Mouse (Mus musculus): ENCODE measurements at regions not wholly inside any gene's neighbourhood (a gene's known extent, or its start where the extent isn't known, plus 50 kb on each side); places are given as distances from the start of the nearest gene placed in this dataset.

GRCm38 (mm10) chr7:138488201-138488720, 90.7 kb upstream of the Tcerg1l start:
- TF ChIP-seq MYOD1 (IDR thresholded peaks at IDR 0.05; ENCODE audit: control insufficient read depth, insufficient read length, low read depth) (no peak), CTCF (IDR thresholded peaks at IDR 0.05; ENCODE audit: control insufficient read depth, insufficient read depth, insufficient read length) (no peak), MYOG (IDR thresholded peaks at IDR 0.05; ENCODE audit: control insufficient read depth, extremely low read depth, insufficient read length) (no peak), USF1 (IDR thresholded peaks at IDR 0.05; ENCODE audit: low read depth) (no peak), FOSL1 (IDR thresholded peaks at IDR 0.05; ENCODE audit: insufficient read depth, low read length, poor library complexity, severe bottlenecking) (no peak), CEBPB (IDR thresholded peaks at IDR 0.05; ENCODE audit: low read depth) (no peak), MAX (IDR thresholded peaks at IDR 0.05) (no peak)
- H3K36me3 ChIP-seq (ENCODE audit: control insufficient read depth, insufficient read depth) = no peaks in the 10 kb centered on the region
- H3ac ChIP-seq (ENCODE audit: control insufficient read depth, insufficient read length, low read depth) = no peak overlapping the region
- no peak overlapping the region for H3K4me3 ChIP-seq (ENCODE audit: insufficient read depth, poor library complexity, severe bottlenecking)
- H3K27me3 ChIP-seq (ENCODE audit: control insufficient read depth, insufficient read depth, insufficient read length) = no peaks in the 10 kb centered on the region
- no peaks in the 10 kb centered on the region for H3K79me2 ChIP-seq (ENCODE audit: control insufficient read depth, insufficient read depth)
- no peaks in the 10 kb centered on the region for H3K79me3 ChIP-seq (ENCODE audit: low read depth)

DNA sequence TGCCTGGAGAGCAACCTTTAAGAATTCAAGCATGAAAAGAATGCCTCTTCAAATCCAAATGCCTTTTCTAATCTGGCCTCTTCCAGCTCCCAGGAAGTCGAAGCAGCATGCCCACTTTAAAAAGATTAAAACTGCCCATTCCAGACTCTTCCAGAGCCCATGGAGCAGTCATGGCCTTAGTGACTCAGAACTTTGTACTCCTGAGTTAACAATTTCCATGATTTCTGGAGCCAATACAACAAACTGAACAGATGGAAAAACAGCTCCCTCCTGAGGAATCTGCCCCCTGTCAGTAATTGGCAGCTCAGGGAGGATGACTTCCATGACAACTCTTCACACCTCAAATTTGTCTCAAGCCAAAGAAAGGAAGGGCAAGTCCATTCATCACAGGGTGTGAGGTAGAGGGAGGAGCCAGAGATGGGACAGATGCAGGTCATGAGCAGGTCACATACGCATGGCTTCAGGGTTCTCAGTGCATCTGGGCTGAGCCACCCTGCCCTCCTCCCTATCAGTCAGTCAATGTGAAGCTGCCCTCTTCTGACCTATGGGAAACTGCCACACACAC, 75.4 kb upstream of the Tcerg1l start:
- TF ChIP-seq FOSL1 (IDR thresholded peaks at IDR 0.05; ENCODE audit: insufficient read depth, low read length, poor library complexity, severe bottlenecking) (no peak), MYOD1 (IDR thresholded peaks at IDR 0.05; ENCODE audit: control insufficient read depth, insufficient read length, low read depth) (no peak), CTCF (IDR thresholded peaks at IDR 0.05; ENCODE audit: control insufficient read depth, insufficient read depth, insufficient read length) (no peak), CEBPB (IDR thresholded peaks at IDR 0.05; ENCODE audit: low read depth) (no peak), MAX (IDR thresholded peaks at IDR 0.05) (no peak), MYOG (IDR thresholded peaks at IDR 0.05; ENCODE audit: control insufficient read depth, extremely low read depth, insufficient read length) (no peak), USF1 (IDR thresholded peaks at IDR 0.05; ENCODE audit: low read depth) (no peak)
- Histone ChIP-seq H3K79me3 (ENCODE audit: low read depth) (no peaks in the 10 kb centered on the region), H3K79me2 (ENCODE audit: control insufficient read depth, insufficient read depth) (no peaks in the 10 kb centered on the region)

GRCm38 (mm10) chr7:138472371-138472770, 74.8 kb upstream of the Tcerg1l start:
- no peak overlapping the region for H3K4me3 ChIP-seq (ENCODE audit: insufficient read depth, poor library complexity, severe bottlenecking)
- no peaks in the 10 kb centered on the region for H3K79me2 ChIP-seq (ENCODE audit: control insufficient read depth, insufficient read depth)
- H3K36me3 ChIP-seq (ENCODE audit: control insufficient read depth, insufficient read depth) = no peaks in the 10 kb centered on the region
- no peak overlapping the region for H3ac ChIP-seq (ENCODE audit: control insufficient read depth, insufficient read length, low read depth)
- H3K27me3 ChIP-seq (ENCODE audit: control insufficient read depth, insufficient read depth, insufficient read length) = no peaks in the 10 kb centered on the region
- no peaks in the 10 kb centered on the region for H3K79me3 ChIP-seq (ENCODE audit: low read depth)
- TF ChIP-seq MYOD1 (IDR thresholded peaks at IDR 0.05; ENCODE audit: control insufficient read depth, insufficient read length, low read depth) = no peak
- no peak for TF ChIP-seq USF1 (IDR thresholded peaks at IDR 0.05; ENCODE audit: low read depth)
- TF ChIP-seq CEBPB (IDR thresholded peaks at IDR 0.05; ENCODE audit: low read depth) = no peak
- TF ChIP-seq FOSL1 (IDR thresholded peaks at IDR 0.05; ENCODE audit: insufficient read depth, low read length, poor library complexity, severe bottlenecking) = no peak
- no peak for TF ChIP-seq MYOG (IDR thresholded peaks at IDR 0.05; ENCODE audit: control insufficient read depth, extremely low read depth, insufficient read length)

More for the DNA sequence above, 75.4 kb upstream of the Tcerg1l start:
- Histone ChIP-seq H3K36me3 (ENCODE audit: control insufficient read depth, insufficient read depth) (no peaks in the 10 kb centered on the region), H3K4me3 (ENCODE audit: insufficient read depth, poor library complexity, severe bottlenecking) (no peak overlapping the region), H3K27me3 (ENCODE audit: control insufficient read depth, insufficient read depth, insufficient read length) (no peaks in the 10 kb centered on the region), H3ac (ENCODE audit: control insufficient read depth, insufficient read length, low read depth) (no peak overlapping the region)

GRCm38 (mm10) chr7:138469211-138469610, 71.7 kb upstream of the Tcerg1l start:
- Histone ChIP-seq H3K4me3 (ENCODE audit: insufficient read depth, poor library complexity, severe bottlenecking) (no peak overlapping the region), H3K27me3 (ENCODE audit: control insufficient read depth, insufficient read depth, insufficient read length) (no peaks in the 10 kb centered on the region), H3K36me3 (ENCODE audit: control insufficient read depth, insufficient read depth) (no peaks in the 10 kb centered on the region), H3ac (ENCODE audit: control insufficient read depth, insufficient read length, low read depth) (no peak overlapping the region), H3K79me3 (ENCODE audit: low read depth) (no peaks in the 10 kb centered on the region), H3K79me2 (ENCODE audit: control insufficient read depth, insufficient read depth) (no peaks in the 10 kb centered on the region)
- TF ChIP-seq USF1 (IDR thresholded peaks at IDR 0.05; ENCODE audit: low read depth) (no peak), CEBPB (IDR thresholded peaks at IDR 0.05; ENCODE audit: low read depth) (no peak), MYOG (IDR thresholded peaks at IDR 0.05; ENCODE audit: control insufficient read depth, extremely low read depth, insufficient read length) (no peak), MYOD1 (IDR thresholded peaks at IDR 0.05; ENCODE audit: control insufficient read depth, insufficient read length, low read depth) (no peak), FOSL1 (IDR thresholded peaks at IDR 0.05; ENCODE audit: insufficient read depth, low read length, poor library complexity, severe bottlenecking) (no peak), CTCF (IDR thresholded peaks at IDR 0.05; ENCODE audit: control insufficient read depth, insufficient read depth, insufficient read length) (no peak), MAX (IDR thresholded peaks at IDR 0.05) (no peak)

- Histone ChIP-seq H3K79me2 (ENCODE audit: control insufficient read depth, insufficient read depth) (no peaks in the 10 kb centered on the region), H3ac (ENCODE audit: control insufficient read depth, insufficient read length, low read depth) (no peak overlapping the region), H3K79me3 (ENCODE audit: low read depth) (no peaks in the 10 kb centered on the region), H3K27me3 (ENCODE audit: control insufficient read depth, insufficient read depth, insufficient read length) (no peaks in the 10 kb centered on the region), H3K36me3 (ENCODE audit: control insufficient read depth, insufficient read depth) (no peaks in the 10 kb centered on the region), H3K4me3 (ENCODE audit: insufficient read depth, poor library complexity, severe bottlenecking) (no peak overlapping the region)
- TF ChIP-seq MYOD1 (IDR thresholded peaks at IDR 0.05; ENCODE audit: control insufficient read depth, insufficient read length, low read depth) = no peak
These were observed 70.9 kb upstream of the Tcerg1l start for GRCm38 (mm10) chr7:138468436-138468835.

GRCm38 (mm10) chr7:138467981-138468380, 70.5 kb upstream of the Tcerg1l start:
- Histone ChIP-seq H3K79me3 (ENCODE audit: low read depth) (no peaks in the 10 kb centered on the region), H3ac (ENCODE audit: control insufficient read depth, insufficient read length, low read depth) (no peak overlapping the region)
- TF ChIP-seq MAX (IDR thresholded peaks at IDR 0.05) = no peak
- TF ChIP-seq MYOD1 (IDR thresholded peaks at IDR 0.05; ENCODE audit: control insufficient read depth, insufficient read length, low read depth) = no peak
- no peak for TF ChIP-seq USF1 (IDR thresholded peaks at IDR 0.05; ENCODE audit: low read depth)
- no peak for TF ChIP-seq FOSL1 (IDR thresholded peaks at IDR 0.05; ENCODE audit: insufficient read depth, low read length, poor library complexity, severe bottlenecking)
- no peak for TF ChIP-seq CTCF (IDR thresholded peaks at IDR 0.05; ENCODE audit: control insufficient read depth, insufficient read depth, insufficient read length)
- TF ChIP-seq CEBPB (IDR thresholded peaks at IDR 0.05; ENCODE audit: low read depth) = no peak
- TF ChIP-seq MYOG (IDR thresholded peaks at IDR 0.05; ENCODE audit: control insufficient read depth, extremely low read depth, insufficient read length) = no peak

More at GRCm38 (mm10) chr7:138467981-138468380, 70.5 kb upstream of the Tcerg1l start:
- no peak overlapping the region for H3K4me3 ChIP-seq (ENCODE audit: insufficient read depth, poor library complexity, severe bottlenecking)
- no peaks in the 10 kb centered on the region for H3K27me3 ChIP-seq (ENCODE audit: control insufficient read depth, insufficient read depth, insufficient read length)
- no peaks in the 10 kb centered on the region for H3K36me3 ChIP-seq (ENCODE audit: control insufficient read depth, insufficient read depth)
- no peaks in the 10 kb centered on the region for H3K79me2 ChIP-seq (ENCODE audit: control insufficient read depth, insufficient read depth)

All from C2C12 (cell line).